Mouse (Mus musculus) right cerebral cortex, postnatal 10 days (tissue): ENCODE results near the gene Pip4k2c.

Source experiments
- DNase-seq, 2 experiments: peaks; one replicate each; pipeline ENCODE4 v3.0.0; 2021; ENCODE audit warnings: low spot score in 2 of 2

Pip4k2c gene

DNA sequence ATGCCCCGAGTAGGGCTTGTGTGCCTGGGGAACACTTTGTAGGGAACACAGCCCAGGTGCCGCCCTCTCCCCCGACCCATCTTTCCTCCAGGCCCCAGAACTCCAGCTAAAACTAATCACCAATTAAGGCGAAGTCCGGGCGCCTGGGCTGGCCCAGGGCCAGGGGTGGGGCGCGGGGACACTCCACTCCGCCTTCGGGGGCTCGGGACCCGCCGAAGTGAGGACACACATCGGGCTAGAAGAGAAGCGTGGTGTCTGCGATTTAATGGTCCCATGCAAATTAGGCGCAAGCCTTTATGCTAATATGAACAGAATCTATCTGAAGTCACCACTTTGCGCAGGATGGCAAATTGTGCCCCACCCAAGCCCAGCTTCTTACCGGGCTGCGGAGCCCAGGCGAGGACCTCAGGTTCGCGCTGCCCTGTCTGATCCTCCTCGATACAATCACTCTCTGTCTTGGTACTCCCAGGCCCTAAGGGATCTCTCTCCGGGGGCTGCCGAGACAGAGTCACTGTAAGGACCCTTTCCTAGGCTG is 22.2 kb downstream of the Pip4k2c start:
- DNase-seq: peak in 1 of 2 experiments; percentile 66

DNA sequence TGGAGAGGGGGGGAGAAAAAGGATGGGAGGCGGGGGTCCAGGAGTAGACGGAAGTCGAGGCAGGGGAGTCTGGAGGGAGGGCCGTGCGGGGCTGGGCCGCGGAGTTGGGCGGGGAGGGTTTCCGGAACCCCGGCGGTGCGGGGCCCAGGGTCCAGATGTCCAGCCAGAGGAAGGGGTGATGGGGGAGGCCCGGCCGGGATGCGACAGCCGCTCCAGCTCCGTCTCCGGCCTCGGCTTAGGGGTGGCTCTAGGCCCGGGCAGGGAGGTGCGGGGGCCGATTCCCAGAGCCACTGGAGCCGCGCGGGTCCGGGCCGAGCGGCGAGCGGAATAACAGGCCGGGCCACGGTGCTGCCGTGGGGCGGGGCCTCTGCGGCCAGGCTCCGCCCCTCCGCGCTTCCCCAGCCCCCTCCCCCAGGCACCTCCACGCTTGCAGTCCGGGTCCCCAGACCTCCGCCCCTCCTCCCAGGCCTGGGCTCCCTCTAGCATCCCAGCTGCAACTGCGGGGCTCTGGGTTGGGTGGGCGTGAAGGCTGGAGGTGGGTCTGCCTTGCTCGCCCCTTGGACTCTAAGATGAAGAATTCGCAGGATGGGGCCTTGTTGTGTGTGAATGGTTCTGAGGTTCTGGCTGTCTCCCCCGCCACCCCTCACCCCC is 22.8 kb downstream of the Pip4k2c start:
- DNase-seq: peak; percentile 63 to 69

DNA sequence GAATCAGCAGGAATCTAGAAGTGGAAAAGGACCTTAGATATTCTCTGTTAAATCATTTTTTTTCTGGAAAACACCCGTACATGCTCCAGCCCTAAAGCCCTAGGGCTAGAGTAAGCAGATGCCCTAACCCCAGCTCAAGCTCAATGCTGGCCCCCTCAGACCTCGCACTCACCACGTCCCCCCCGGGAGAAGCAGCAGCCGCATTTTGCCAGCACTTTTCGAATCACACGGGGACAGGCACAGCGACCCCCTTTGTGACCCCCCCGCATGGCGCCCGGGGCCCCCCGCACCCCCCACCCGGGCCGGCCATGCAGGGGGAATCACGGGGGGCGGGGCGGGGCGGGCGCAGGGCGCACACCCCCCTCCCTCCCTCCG is 23.3 kb downstream of the Pip4k2c start:
- peak in 1 of 2 experiments; percentile 34 for DNase-seq

DNA sequence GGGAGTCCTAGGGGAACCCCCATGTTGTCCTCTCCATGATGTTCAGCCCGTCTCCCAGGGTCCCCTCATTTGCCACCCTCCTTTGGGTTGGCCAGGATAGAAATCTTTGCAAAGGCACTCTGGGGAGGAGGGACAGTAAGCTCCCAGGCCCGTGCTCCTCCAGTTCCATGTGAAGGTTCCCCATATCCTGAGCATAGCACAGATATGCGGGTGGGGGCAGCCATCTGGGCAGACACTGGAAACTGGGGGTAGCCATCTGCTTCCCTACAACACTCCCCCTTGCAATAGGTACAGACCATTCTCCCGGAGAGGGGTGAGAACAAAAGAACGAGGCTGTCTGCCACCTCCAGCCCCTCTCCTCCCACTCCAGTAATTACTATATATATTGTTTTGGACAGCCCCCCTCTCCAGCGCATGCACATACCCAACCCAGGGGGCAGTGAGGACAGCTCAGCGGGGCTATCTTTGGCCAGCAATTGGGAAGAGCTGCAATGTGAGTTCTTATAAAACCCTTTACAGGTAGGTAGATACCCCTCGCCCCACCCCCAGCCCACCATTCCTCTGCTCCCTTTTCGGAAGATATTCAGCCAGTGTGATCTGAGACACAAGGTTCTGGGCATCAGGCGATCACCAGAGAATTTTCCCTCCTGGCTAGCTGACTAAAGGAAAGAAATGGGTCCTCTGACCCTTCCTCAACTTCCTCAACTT is 23.9 kb downstream of the Pip4k2c start:
- DNase-seq: peak; percentile 74 to 86

DNA sequence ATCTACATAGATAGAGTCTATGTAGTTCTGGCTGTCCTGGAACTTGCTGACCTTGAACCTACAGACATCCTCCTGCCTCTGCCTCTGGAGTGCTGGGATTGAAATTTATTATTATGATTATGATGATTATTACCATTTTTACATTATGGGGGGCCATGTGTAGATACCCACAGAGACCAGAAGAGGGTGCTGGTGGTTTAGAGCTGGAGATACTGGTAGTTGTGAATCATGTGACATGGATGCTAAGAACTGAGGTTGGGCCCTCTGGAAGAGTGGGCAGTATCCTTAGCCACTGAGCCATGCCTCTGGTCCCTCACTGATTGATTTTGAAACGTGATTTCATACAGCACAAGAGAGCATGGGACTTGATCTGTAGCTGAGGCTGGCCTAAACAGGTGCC is 24.9 kb downstream of the Pip4k2c start:
- DNase-seq: no peak

DNA sequence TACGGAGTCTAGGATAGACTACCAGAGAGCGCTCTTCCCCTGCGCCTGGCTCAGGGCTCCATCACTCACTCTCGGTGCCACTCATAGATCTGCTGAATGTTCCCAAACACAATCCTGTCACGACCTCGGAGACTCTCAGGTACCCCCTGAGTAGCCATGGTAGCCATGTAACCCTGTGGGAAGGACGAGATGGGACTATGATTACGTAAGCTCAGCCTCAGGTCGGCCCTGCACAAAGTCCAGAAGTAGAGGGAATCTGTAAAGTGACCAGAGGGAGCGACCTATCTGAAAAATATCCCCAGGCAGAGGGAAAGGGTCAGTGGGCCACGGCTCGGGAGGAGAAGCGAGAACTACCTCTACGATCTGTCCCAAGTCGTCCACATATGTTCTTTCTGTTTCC is 25.9 kb downstream of the Pip4k2c start:
- no peak for DNase-seq

DNA sequence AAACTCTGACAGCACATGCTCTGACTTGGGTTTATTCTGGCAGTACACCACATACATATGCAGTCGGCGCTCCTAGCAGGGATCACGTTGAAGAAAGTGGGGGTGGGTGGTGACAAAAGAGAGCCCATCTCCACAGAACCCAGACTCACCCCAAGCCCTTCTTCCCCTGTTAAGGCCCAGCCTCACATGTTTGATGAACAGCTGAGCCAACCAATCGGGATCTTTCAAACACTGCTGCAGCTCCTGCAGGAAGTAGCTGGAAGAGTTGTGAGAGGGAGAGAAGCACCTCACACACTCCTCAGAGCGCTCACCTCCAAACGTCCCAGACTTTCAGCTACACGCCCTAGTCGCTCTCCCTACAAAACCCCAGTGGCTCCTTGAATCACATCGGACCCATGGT is 26.3 kb downstream of the Pip4k2c start:
- peak; percentile 73 to 77 for DNase-seq

DNA sequence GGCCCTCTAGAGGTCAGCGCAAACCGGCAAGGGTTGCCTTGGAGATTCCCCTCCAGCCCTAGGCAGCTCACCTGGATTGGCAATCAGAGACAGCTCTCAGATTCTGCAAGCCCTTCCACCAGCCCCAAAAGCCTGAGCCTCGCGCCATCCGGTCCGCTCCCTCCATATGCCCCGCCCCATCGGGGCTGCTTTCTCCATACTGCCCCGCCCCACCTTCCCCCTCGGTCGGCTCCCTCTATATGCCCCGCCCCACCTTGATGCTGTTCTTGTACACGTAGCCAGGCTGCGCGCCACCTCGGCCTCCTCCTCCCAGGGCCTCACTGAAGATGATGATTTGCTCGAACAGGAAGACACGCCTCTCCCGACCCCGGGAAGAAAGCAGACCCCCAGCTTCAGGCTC is 27.6 kb downstream of the Pip4k2c start:
- DNase-seq: no peak

DNA sequence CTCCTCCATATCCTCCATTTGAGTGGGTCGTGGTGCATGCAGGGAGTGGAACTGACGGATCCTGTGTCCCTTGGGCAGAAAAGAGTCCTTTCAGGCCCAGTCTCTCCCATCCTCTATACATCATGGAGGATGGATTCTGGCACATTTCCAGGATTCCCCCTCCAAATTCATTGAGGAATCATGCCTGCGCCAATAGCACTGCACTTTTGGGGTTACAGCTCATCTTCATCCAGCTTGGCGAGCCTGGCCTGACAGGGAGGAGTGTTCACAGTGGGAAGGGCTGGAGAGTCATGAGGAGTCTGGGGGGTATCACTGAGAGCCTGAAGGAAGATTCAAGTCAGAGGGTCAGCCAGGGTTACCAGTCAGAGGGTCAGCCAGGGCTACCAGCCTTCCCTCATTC is 28.8 kb downstream of the Pip4k2c start:
- DNase-seq: no peak

DNA sequence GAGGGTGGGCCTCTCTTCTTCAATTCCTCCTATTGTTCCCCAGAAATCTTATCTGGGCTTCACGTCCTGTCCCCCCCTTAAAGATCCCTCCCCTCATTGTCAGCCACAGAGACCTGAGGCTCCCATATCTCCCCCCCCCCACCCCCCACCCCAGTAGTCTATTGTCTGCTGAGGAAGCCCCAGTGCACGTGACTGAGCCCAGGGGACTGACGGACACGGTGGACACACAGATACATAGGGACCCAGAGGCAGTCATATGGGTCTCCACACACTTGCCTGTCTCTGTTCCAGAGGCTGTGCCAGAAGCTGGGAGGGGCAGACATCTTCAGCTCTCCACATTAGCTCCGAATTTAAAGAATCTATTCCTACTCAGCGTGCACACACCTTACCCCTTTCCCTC is 29.8 kb downstream of the Pip4k2c start:
- DNase-seq: no peak

DNA sequence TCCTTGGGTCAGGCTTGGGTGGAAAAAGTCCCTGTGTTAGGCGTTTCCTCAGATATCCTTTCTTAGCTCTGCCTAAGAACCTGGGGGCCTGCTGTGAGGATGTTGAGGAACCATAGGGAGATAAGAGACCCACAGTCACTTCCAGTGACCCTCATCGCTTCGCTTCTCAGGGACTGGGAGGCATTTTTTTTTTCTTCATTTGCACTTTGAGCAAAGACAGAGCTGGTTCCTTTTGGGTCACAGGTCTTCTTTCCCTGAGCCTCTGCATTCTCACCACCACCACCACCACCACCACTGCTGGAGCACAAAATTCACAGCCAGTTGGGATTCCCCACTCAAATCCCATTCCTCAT is 30.7 kb downstream of the Pip4k2c start:
- no peak for DNase-seq

DNA sequence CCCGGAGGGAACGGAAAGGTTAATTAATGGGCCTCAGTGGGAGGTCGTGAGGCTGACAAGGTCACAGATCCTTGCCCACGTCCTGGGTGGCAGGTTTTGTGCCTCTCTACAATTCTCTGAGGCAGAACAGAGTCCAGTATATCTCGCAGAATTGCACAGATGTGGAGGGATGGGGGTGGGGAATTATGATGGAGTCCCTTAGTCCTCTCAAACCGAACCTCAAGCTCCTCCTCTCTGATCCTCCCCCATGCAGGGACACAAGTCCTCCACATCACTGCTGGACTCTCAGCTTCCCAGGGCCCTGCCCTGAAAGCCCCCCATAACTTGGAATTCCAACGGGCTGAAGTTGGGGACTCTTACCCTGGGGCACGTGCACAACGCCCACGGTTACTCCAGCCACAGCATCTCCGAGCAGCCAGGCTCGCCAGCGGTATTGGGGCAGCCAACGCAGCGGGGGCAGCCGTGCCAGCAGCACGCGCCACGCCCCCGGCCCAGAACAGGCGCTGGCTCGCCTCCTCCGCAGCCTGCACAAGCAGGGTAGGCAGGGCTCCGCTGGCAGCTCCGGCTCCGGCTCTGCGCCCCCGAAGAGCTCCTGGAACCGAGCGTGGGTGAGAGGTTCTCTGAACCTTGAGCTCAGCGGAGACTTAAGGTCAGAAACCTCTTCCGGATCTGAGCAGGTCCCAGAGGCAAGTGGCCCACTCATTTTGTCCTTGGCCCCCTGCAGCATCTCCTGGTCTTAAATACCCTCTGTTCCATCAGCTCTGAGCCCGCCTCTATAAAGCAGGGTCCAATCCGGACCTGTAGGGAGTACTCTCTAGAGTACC is 31.3 kb downstream of the Pip4k2c start, which contains the start of gene Slc26a10:
Gene Slc26a10 (minus strand): TSS at position 775 of the 824 bp plus-strand sequence.
- peak in 1 of 2 experiments; percentile 71 for DNase-seq

DNA sequence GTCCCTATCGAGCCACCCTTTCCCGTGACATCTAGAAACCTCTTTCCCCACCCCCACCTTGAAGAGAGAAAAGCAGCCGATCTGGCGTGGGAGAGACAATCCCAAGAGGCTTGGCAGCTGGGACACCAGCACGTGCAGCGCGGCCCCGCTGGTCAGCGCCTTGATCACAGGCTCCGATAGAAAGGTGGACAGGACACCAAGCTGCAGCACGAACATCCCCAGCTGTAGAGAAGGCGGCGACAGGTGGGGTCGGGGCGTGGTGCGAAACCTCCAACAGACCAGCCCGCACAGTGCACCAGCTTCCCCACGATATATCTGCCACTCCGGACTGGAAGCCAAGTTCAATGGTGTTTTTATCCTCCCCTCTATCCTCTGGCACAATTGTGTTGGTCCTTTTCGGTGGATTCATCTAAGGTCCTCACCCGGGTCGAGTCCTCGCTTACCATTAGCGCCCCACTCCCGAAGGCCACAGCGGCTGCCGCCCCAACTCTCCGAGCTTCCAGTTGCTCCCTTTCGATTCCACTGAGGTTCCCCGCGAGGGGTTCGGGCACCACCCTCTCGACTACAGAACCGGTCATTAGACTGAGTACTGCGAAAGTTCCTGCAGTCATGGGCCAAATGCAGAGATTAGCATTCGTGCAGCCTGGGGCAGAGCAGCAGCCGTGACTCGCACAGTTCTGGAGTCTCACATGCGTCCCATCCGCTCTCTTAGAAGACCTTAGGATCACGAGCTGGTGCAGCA is 32.9 kb downstream of the Pip4k2c start:
- DNase-seq: peak in 1 of 2 experiments; percentile 34

DNA sequence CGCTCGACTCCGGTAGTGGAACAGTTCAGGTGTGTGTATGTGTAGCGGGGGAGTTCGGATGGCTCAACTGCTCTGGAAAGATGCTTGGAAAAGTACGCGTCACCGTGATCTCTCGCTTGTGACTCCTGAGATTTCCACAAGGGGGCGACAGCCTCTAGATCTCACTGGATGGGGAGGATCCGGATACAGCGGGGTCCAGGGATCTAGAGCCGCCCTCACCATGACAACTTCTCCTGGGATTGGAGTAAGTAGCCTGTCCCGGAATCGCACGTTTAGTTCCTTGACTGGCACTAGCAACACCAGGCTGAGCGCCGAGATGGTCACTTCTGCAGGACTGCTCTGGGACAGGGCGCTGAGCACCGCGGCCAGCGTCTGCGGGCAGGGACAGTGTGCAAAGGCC is 33.7 kb downstream of the Pip4k2c start:
- DNase-seq: peak; percentile 79 to 85

DNA sequence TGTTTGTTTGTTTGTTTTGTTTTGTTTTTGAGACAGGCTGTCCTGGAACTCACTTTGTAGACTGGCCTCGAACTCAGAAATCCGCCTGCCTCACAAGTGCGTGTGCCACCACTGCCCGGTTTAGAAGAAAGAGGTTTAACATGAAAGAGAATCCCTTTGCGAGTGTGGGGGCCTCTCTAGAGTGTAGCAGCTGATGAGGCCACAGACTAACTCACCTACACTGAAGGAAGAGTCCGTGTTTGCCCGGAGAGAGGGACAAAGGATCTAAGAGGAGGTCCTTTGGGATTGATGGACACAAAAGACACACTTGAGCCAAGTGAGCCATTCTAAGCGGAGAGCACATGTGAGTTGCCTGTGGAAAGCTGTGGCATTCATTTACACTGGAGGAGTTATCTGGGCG is 34.1 kb downstream of the Pip4k2c start:
- no peak for DNase-seq

DNA sequence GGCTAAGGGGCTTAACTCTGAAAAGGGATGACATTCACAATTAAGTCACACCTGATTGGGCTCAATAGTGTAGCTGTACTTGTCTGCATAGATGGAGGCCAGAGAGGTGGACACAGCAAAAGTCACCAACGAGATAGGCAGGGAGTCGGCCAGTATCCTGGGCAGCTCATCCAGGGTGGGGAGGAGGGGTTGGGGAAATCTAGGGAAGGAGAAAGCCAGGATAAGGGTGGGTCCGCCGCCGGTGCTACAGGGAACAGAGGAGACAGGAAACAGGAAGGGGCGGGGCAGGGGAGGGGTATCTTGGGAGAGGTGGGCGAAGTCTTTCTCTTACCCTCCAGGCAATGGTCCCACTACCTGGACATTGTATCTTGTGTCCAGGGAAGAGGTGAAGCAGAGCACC is 34.6 kb downstream of the Pip4k2c start:
- no peak for DNase-seq

DNA sequence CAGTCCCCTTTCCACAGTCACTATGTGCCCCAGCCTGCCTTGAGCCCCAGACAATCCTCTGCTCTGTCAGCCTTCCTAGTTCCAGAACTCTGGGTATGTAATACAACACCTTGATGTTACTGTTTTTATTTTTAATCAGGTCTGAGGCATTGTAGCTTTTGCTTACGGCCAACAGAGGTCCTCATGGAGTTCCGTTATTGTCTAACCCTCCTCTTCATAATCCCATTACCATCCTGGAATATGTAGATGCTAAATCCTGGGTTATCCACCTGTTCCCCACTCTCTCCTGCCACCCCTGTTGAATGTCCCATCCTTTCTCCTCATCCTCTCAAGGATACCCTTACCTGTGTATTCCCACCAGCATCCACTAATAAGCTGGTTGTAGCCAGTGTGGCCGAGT is 35.2 kb downstream of the Pip4k2c start:
- DNase-seq: no peak

DNA sequence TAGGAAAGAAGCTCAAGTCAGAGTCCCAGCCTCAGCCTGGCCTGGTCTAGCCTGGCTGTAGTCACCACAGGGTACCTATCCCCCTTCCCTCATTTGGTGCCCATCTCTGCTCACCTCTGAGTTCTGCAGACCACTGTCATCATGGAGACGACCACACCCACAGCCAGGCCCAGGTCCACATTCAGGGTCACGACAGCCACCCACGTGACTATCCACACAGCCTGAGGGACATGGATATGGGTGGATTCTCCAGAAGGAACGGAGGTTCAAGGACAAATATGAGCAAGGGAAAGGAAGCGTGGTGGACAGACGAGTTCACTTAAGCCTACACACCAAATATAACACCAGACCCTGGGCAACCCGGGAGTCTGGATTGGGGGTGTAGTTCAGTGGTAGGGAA is 37.2 kb downstream of the Pip4k2c start:
- DNase-seq: peak in 1 of 2 experiments; percentile 37

DNA sequence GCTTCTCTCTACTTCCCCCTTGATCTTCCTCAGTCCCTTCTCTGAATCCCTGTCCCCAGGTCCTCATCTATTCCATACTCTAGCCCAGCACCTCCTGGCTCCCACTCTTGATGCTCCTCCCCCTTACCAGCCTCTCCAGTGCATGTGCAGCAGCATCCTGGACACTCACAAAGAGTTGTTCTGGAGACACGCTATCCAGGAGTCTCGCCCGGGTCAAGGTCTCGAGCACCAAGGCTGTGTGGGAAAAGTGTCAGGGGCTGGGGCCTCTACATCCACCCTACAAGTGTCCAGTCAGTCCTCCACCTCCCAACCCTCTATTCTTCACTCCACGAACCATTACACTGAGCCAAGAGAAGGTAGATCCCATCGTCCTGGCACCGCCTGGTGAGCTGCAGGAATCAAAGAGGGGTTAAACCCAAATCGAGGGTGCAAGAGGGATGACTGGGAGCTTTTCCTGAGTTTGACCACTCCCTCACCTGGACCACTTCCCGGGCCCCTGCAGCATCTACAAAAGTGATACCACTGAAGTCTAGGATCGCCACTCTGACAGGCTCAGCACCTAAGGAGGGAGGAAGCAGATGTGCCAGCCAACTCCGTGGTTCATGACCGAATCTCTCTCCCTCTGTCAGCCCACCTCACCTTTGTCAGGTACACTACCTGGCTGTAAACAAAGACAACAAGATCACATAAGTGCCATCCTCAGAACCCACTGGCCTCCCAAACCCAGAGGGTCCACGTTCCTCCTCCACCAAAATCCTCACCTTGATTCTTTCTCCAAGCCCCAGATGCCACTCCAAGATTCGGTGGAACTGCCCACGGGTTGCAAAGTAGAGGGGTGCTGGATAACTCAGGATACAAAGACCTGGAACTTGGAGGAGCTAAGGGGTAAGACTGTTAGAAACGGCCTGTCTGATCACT is 38.0 kb downstream of the Pip4k2c start:
- peak in 1 of 2 experiments; percentile 32 for DNase-seq

DNA sequence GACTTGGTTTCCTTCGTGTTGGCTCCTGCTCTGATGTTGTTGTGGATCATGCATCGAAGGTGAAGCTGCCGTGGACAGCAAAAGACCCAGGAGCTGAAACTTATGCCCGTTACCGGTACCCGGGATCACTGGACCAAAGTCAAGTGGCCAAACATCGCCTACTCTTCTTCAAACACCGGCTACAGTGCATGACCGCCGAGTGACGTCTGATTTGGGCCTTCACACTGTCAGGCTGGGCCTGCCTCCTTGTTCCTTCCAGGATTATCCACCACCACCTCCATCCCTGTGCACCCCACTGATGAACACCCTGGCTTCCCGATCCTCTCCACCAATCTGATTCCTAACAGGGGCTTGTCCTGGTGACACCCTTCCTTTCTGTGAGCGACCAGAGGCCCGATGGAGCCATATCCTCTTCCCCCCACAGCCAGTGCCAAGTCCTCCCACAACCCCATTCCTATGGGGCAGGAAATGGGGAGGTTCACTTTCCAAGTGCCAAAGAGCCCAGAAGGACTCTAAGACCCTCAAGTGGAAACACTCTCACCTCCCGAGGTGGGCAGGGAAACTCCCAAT is 39.7 kb downstream of the Pip4k2c start:
- DNase-seq: no peak
